Mouse (Mus musculus): ENCODE measurements around the gene Zbtb20.

GRCm38 (mm10) chr16:43511531-43511930 is 635.9 kb downstream of the Zbtb20 start:
- TF ChIP-seq CTCF (IDR thresholded peaks at IDR 0.05; ENCODE audit: control insufficient read depth, insufficient read depth, insufficient read length) (no peak), MAX (IDR thresholded peaks at IDR 0.05) (no peak), CEBPB (IDR thresholded peaks at IDR 0.05; ENCODE audit: low read depth) (no peak), USF1 (IDR thresholded peaks at IDR 0.05; ENCODE audit: low read depth) (no peak)

All from C2C12 (cell line).